In the genomic region with DNA sequence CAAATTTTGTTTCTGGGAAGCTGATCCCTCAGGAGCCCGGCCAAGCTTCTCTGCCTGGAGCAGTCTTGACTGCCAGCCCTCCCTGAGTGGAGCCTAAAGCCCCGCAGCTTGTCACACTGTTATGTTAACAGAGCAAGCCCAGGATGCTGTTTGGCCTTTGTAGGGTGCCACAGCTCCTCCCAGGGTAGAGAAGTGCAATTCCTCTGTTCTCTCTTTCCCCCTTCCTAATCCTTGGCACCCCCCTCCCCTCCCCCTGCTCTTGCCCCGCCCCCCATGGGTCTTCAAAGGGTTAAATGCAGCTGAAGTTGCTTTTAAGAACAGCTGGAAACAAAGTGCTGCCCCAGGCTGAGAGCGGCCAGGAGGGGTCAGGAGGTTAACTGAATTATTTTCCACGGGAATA, we compare ENCODE assay signal across 13 mouse cellular contexts.
DNase-seq lines count a peak whose midpoint lies in the region; ATAC-seq and TF ChIP-seq lines count a peak whose summit lies in the region.
"Had no signal": no experiment of that assay in that cellular context is flagged by ENCODE, and none has a peak within 500 bp of the region (broad histone marks: within the 10 kb centered on the region; RNA-seq: fewer than 3 reads in every experiment).

No protein-coding gene starts in this region.

- WGBS in lung, embryonic 14.5 days: 12% methylated on average over 5 of the region's 5 CpGs
- WGBS in embryonic facial prominence, embryonic 14.5 days: 10% methylated on average over 5 of the region's 5 CpGs
- WGBS in limb, embryonic 10.5 days: 0% methylated on average over 5 of the region's 5 CpGs
- WGBS in neural tube, embryonic 13.5 days: 2% methylated on average over 5 of the region's 5 CpGs
- WGBS in stomach, postnatal 0 days: 12% methylated on average over 5 of the region's 5 CpGs

- no peak overlapping the region for H3K9ac ChIP-seq in lung, embryonic 14.5 days
- H3K9ac ChIP-seq in embryonic facial prominence, embryonic 14.5 days (ENCODE audit: low read depth, low read length): no peak overlapping the region
- H3K9ac ChIP-seq in neural tube, embryonic 13.5 days: no peak overlapping the region
- no peak overlapping the region for H3K9ac ChIP-seq in stomach, postnatal 0 days (ENCODE audit: low read length)
- H3K9ac ChIP-seq: liver, embryonic 14.5 days had no signal

- no peak overlapping the region for H3K4me2 ChIP-seq in lung, embryonic 14.5 days
- H3K4me2 ChIP-seq in embryonic facial prominence, embryonic 14.5 days (ENCODE audit: low read depth, low read length): no peak overlapping the region
- H3K4me2 ChIP-seq in neural tube, embryonic 13.5 days: no peak overlapping the region
- no peak overlapping the region for H3K4me2 ChIP-seq in stomach, postnatal 0 days (replicated peaks; ENCODE audit: low read depth)

- no peak overlapping the region for H3K4me3 ChIP-seq in lung, embryonic 14.5 days (ENCODE audit: low read depth, low read length)
- no peak overlapping the region for H3K4me3 ChIP-seq in embryonic facial prominence, embryonic 14.5 days (ENCODE audit: low read depth, low read length)
- no peak overlapping the region for H3K4me3 ChIP-seq in limb, embryonic 10.5 days
- H3K4me3 ChIP-seq in neural tube, embryonic 13.5 days: no peak overlapping the region
- no peak overlapping the region for H3K4me3 ChIP-seq in stomach, postnatal 0 days (ENCODE audit: low read depth, low read length)

- no peak overlapping the region for H3K27ac ChIP-seq in lung, embryonic 14.5 days (ENCODE audit: low read depth)
- no peak overlapping the region for H3K27ac ChIP-seq in embryonic facial prominence, embryonic 14.5 days (replicated peaks; ENCODE audit: low read depth, low read length)
- peak overlapping the region; percentile 66 for H3K27ac ChIP-seq in limb, embryonic 10.5 days
- peak overlapping the region; percentile 65 for H3K27ac ChIP-seq in neural tube, embryonic 13.5 days (replicated peaks)
- no peak overlapping the region for H3K27ac ChIP-seq in stomach, postnatal 0 days (replicated peaks)
- H3K27ac ChIP-seq: liver, embryonic 14.5 days had no signal

- no peak for TF ChIP-seq CTCF in lung, embryonic 14.5 days (IDR thresholded peaks at IDR 0.05; ENCODE audit: low read depth)
- TF ChIP-seq CTCF in stomach, postnatal 0 days (IDR thresholded peaks at IDR 0.05; ENCODE audit: low read depth): no peak

- no peak for TF ChIP-seq EP300 in stomach, postnatal 0 days (optimal IDR thresholded peaks at IDR 0.05)

- H3K36me3 ChIP-seq in lung, embryonic 14.5 days (ENCODE audit: insufficient read depth): no peaks in the 10 kb centered on the region
- no peaks in the 10 kb centered on the region for H3K36me3 ChIP-seq in embryonic facial prominence, embryonic 14.5 days (ENCODE audit: control insufficient read depth, insufficient read depth, low read length)
- H3K36me3 ChIP-seq in limb, embryonic 10.5 days: no peaks in the 10 kb centered on the region
- no peaks in the 10 kb centered on the region for H3K36me3 ChIP-seq in neural tube, embryonic 13.5 days
- H3K36me3 ChIP-seq in stomach, postnatal 0 days (ENCODE audit: control insufficient read depth, insufficient read depth, low read length): no peaks in the 10 kb centered on the region

- H3K27me3 ChIP-seq in lung, embryonic 14.5 days (ENCODE audit: insufficient read depth, low read length): no peaks in the 10 kb centered on the region
- no peaks in the 10 kb centered on the region; the same call in 1 of the 2 replicates for H3K27me3 ChIP-seq in embryonic facial prominence, embryonic 14.5 days (replicated peaks; ENCODE audit: control insufficient read depth, insufficient read depth, low read length)
- peaks cover 18% of the 10 kb centered on the region; the same call in 1 of the 2 replicates for H3K27me3 ChIP-seq in limb, embryonic 10.5 days (ENCODE audit: low read depth, poor library complexity, severe bottlenecking)
- H3K27me3 ChIP-seq in neural tube, embryonic 13.5 days: 0 out of 2 replicates have a peak, but pooled peaks cover 3% of the 10 kb centered on the region
- H3K27me3 ChIP-seq in stomach, postnatal 0 days (ENCODE audit: control insufficient read depth, insufficient read depth, low read length): no peaks in the 10 kb centered on the region

- ATAC-seq in lung, embryonic 14.5 days (ENCODE audit: insufficient read depth): peak; percentile 13; the same call in 1 of the 2 replicates
- no peak for ATAC-seq in embryonic facial prominence, embryonic 14.5 days (ENCODE audit: low read depth)
- ATAC-seq in neural tube, embryonic 13.5 days (ENCODE audit: low read depth): peak; percentile 68
- no peak for ATAC-seq in stomach, postnatal 0 days (ENCODE audit: low FRiP score, low TSS enrichment)
- no peak for ATAC-seq in granulocyte monocyte progenitor cell, adult 5-6 weeks (replicated peaks; ENCODE audit: poor library complexity, severe bottlenecking)
- ATAC-seq: CD4-positive, CD25-positive, alpha-beta regulatory T cell, adult 4 months had no signal

- no peaks in the 10 kb centered on the region for H3K9me3 ChIP-seq in lung, embryonic 14.5 days (ENCODE audit: low read depth, low read length)
- no peaks in the 10 kb centered on the region for H3K9me3 ChIP-seq in embryonic facial prominence, embryonic 14.5 days (ENCODE audit: control insufficient read depth, low read length)
- H3K9me3 ChIP-seq in limb, embryonic 10.5 days (replicated peaks): no peaks in the 10 kb centered on the region
- H3K9me3 ChIP-seq in neural tube, embryonic 13.5 days: no peaks in the 10 kb centered on the region
- H3K9me3 ChIP-seq in stomach, postnatal 0 days (ENCODE audit: control insufficient read depth, low read length): no peaks in the 10 kb centered on the region

- H3K4me1 ChIP-seq in lung, embryonic 14.5 days (ENCODE audit: insufficient read depth): peaks cover 9% of the 10 kb centered on the region; the same call in 1 of the 2 replicates
- H3K4me1 ChIP-seq in embryonic facial prominence, embryonic 14.5 days (ENCODE audit: control insufficient read depth, insufficient read depth, low read length): peaks cover 4% of the 10 kb centered on the region; the same call in 1 of the 2 replicates
- peaks cover 80% of the 10 kb centered on the region for H3K4me1 ChIP-seq in limb, embryonic 10.5 days
- peaks cover 53% of the 10 kb centered on the region for H3K4me1 ChIP-seq in neural tube, embryonic 13.5 days (replicated peaks)
- 0 out of 2 replicates have a peak, but pooled peaks cover 3% of the 10 kb centered on the region for H3K4me1 ChIP-seq in stomach, postnatal 0 days (replicated peaks; ENCODE audit: control insufficient read depth, insufficient read depth)

- DNase-seq in lung, embryonic 14.5 days: peak; percentile 60
- DNase-seq in lung, postnatal 4 days: no peak
- DNase-seq in embryonic facial prominence, embryonic 14.5 days (ENCODE audit: low spot score): peak; percentile 40
- DNase-seq in limb, embryonic 10.5 days (ENCODE audit: low spot score): peak; percentile 82
- DNase-seq in stomach, postnatal 0 days (ENCODE audit: low spot score): no peak
- DNase-seq in thymus, postnatal 14 days: no peak
- DNase-seq: gastrocnemius, postnatal 36 days; right cerebral cortex, postnatal 25 days; thymus, adult 2 months had no signal

Comparison
In these comparisons a context has a peak if more than half of its experiments do, and no peak if none do; other contexts are left out.
1. DNase-seq: peak in lung, embryonic 14.5 days (single experiment), embryonic facial prominence, embryonic 14.5 days (single experiment) and limb, embryonic 10.5 days (single experiment); none in lung, postnatal 4 days (0 of 2), stomach, postnatal 0 days (single experiment) and thymus, postnatal 14 days (single experiment).
2. ATAC-seq: peak in lung, embryonic 14.5 days (single experiment) and neural tube, embryonic 13.5 days (single experiment); none in embryonic facial prominence, embryonic 14.5 days (single experiment), stomach, postnatal 0 days (single experiment) and granulocyte monocyte progenitor cell, adult 5-6 weeks (single experiment).
3. H3K27ac ChIP-seq: peak in limb, embryonic 10.5 days (single experiment) and neural tube, embryonic 13.5 days (single experiment); none in lung, embryonic 14.5 days (single experiment), embryonic facial prominence, embryonic 14.5 days (single experiment) and stomach, postnatal 0 days (single experiment).